Mouse (Mus musculus) activated CD4-positive, CD25-positive, alpha-beta regulatory T cell, adult 4 months (primary cell): ENCODE measurements around the gene Tekt5. TPM values are rescaled to one million over a fixed set of nuclear protein-coding genes. Genes with fewer than 3 reads are reported as not detected.

Experiments
- ATAC-seq: one replicate; pipeline ENCODE4 v1.8.0; 2017
- polyA plus RNA-seq, 2 experiments: library from polyadenylated mRNA; unstranded; fragments of 100-300 nt; shearing (Covaris generic); gene quantifications; one replicate each; pipeline ENCODE4 v1.2.1; 2017

Tekt5 gene
- polyA plus RNA-seq, 2 experiments from 2014 or later, result not detected

DNA sequence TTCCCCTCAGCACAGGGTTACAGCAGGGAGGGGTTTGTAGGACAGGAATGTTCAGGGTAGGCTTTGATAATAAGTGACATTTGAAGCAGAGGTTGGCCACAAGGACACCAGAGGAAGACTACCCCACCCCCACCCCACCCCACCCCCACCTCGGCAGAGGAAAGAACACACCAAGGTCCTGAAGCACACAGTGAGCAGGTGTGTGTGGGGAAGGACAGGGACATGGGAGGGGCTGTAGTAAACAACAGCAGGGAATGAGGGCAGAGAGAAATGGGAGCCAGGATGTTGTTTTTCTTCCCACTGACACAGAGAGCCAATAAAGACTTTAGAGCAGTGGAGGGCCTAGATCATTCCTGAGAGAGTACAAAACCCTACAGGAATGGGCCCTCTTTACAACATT lies 18.0 kb downstream of the Tekt5 start:
- ATAC-seq, result no peak

DNA sequence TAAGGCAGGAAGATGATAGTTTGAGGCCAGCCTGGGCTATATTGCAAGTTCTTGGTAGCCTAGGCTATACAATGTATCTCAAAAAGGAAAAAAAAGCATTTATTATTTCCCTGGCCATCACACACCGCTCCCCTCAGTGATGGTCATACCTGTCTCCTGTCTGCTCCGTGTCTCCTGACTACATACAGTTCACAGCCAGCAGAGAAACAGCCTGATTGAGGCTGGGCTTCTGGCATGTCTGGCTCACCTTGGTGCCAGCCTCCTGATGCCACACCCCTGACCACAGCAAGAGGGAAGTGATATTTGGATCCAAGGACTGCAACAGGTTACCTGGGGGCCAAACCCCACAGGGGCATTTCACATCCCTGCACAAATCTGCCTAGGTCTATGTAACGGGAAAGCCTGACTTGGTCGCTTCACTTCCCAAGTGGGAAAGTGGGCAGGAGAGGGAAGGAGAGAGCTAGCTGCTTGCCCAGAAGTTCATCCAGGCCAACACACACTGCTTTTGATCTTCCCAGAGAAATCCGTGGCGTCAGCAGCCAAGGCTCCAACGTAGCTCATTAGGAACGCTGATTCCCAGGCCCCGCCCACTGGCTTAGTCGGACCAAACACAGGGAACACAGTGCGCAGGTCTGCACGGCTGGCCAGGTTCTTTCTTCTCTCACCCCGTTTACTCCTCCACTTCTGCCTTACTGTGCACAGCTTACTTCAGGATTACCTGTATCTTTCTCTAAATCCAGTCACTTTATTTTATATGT lies 20.9 kb downstream of the Tekt5 start:
- no peak for ATAC-seq

DNA sequence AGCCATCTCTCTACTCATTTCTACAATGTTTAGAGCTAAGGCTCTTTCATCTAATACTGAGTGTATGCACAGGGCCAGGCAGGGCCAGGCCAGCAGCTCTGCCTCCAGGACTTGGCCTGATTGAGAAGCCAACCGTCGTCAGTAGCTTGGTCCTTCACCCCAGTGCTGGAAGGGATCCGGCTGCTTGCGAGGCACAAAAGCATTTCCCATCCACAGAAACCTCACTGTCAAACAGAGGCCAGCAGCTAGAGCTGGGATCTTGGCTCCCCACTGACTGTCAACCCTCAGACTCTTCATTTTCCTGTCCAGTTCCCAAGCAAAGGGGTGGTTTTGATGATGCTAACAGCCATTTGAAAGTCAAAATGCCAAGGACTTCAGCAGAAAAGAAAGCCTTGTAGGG lies 22.9 kb downstream of the Tekt5 start:
- ATAC-seq, result no peak

DNA sequence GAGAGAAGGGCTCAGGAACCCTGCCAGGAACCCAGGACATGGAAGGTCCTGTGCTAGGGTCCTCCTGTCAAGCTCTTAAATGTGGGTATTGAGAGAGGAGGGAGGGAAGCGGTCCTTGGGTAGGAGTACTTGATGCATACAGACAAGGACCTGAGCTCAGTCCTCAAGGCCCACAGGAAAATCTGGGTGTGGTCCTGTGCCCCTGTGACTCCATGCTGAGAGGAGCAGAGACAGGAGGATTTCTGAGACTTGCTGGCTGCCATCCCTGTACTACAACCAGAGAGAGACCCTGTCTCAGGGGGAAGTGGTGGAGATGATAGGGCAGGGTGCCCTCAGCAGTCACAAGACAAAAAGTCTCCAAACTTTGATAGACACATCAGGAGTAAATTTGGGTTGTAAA lies 25.3 kb downstream of the Tekt5 start:
- ATAC-seq, result no peak

DNA sequence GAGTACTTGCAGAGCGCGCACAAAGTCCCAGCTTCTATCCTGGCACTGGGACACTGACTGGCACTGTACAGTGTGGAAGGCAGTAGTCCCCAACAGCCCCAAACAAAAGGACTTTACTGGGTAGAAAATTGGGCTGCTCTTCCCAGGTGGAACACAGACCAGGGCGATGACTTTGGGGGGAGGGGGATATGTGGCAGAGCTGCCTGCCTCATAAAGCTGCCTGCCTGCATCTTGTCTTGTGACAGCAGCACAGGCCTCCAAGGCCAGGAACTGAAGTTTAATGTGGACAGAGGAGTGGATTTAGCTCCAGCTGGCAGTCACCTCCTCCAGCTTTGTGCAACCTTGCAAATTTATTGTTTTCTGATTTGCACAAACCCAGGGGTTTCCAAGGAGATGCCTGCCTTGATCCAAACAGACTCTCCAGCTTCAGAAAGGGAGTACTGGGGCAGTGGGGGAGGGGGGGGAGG lies 25.8 kb downstream of the Tekt5 start:
- ATAC-seq, result no peak

DNA sequence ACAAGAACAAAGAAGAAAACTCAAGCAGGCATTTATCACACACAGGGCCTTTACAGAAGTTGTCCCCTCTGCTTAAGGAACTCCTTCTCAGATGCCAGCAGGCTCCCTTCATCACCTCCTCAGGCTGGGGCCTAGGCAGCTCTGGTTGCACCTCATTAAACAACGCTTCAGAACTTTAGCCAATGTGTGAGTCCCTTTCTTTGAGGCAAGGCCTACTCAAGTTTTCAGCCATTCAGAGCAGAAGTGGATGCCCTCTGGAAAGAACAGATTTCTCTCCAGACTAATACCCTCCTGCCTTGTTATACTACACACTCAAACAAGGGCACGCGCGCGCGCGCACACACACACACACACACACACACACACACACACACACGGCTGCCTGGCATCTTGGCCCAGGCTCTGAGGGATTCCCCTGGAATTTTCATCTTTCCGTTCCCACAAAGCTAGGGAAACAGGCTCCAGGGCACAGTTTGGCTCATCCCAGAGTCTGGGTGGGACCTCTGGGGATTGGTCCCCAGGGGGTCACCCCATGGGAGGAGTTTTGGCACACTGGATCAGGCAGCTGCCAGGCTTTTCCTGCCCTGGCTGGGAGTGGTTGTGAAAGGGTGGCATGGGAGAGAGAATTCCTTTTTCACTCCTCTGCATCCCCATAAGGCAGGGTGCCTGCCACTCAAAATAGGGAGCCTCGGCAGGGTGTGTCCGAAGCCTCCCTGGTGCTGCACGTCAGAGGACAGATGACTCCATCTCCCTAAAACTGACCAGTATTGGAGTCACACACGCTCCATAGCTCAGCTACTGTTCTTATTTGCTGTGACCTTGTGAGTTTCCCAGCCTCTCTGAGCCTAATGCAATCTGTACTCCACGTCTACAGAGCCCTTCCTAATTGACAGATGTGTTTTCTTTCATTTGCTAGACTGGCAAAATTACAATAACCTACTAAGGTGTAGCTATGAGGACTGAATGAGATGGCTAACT lies 28.8 kb downstream of the Tekt5 start:
- ATAC-seq, result no peak

DNA sequence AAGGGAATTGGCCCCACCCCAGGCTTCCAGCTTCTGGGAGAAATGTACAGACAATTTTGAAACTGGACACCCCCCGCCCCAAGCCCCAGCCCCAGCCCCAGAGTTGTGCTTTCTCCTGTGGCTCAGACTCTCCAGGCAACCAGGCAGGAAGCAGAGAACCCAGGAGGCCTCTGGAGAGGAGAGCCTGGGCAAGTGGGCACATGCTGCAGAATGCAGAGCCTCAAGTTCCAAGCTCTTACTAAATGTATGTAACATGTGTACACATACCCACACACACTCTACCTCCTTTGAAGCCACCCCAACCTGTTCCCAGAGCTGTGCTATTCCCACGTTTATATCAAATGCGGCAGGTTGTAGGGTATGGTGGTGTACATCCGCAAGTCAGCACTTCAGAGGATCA lies 29.5 kb downstream of the Tekt5 start:
- no peak for ATAC-seq

DNA sequence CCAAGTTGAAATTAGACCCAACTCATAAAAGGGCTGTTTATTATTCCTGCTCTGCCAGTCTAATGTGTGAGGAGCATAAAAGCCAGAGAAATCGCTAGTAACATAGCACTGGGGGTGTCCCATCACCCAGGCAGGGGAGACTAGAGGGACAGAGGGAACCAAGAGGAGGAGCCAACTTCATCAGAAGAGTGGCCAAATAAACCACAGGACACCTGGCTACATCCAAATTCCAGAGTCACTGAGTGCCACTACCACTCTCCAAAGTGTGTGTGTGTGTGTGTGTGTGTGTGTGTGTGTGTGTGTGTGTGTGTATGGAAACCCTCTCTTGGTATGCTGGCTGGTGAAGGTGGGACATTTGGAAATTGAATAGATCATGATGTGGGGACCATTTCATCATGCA lies 32.2 kb downstream of the Tekt5 start:
- ATAC-seq, result no peak

DNA sequence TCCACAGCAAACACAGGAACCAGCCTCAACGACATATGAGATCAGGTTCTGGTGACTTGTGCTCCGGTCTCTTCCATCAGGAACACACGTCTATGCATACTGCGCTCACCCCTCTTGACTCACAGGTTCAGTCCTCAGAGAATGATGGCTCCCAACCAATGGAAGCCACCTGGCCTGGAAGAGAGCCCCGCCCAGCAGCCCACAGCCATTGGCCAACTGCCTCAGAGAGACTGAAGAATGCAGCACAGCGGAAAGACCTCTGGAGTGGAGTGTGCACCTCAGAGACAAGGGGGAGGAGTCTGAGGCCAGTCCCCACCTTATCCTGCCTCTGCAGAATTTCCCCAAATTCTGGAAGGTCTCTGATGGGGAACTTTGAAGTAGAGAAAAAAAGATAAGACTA lies 36.0 kb downstream of the Tekt5 start:
- no peak for ATAC-seq

DNA sequence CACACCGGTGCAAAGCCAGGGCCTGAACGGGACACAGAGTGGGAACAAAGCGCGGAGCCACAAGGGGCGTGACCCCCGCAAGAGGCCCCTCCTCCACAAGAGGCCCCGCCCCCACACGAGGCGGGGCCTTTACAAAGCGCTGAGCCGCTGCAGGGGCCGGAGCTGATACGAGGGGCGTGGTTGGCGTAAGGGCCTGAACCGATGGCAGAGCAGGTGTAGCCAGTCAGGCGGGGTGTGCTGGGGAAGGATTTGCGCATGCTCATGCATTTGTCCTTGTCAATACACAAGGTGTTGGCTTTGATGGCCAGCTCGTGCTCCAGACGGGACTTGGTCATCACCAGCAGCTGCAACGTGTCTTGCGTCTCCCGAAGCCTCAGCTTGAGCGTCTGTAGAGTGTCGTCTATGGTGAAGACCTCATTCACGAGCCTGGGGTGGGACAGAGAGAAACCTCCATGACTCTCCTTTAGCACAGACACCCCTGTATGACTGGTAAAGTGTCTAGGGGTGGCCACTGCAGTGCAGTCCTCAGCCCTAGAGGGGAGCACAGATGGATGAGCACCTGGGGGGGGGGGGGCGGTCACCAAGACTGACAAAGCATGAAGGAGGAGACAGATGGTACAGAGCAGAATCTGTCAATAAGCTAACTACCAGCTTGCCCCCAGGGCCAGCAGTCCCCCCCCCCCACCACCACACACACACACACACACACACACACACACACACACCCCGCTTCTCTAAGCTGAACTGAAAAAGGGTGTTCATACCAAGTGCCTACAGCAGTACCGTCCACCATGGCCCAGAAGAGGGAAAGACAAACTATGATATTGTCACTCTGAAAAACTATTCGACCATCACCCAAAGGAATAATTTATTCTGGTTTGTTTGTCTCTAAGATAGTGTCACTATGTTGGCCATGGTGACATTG lies 37.0 kb downstream of the Tekt5 start:
- ATAC-seq, result no peak

DNA sequence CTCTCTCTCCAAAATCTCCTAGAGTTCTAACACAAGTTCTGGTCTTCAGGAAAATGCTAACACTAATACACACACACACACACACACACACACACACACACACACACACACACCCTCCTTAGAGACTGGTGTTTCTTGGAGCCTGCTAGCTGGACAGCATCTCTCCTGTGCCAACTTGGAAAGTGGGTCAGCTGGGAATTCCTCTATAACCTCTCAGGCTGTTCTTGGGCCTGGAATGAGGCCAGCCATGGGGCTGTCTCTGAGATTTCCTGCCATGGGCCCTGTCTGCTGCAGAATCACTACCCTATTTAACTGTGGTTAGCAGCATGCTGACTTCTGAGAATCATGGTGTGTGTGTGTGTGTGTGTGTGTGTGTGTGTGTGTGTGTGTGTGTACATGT lies 40.3 kb downstream of the Tekt5 start:
- ATAC-seq, result no peak

DNA sequence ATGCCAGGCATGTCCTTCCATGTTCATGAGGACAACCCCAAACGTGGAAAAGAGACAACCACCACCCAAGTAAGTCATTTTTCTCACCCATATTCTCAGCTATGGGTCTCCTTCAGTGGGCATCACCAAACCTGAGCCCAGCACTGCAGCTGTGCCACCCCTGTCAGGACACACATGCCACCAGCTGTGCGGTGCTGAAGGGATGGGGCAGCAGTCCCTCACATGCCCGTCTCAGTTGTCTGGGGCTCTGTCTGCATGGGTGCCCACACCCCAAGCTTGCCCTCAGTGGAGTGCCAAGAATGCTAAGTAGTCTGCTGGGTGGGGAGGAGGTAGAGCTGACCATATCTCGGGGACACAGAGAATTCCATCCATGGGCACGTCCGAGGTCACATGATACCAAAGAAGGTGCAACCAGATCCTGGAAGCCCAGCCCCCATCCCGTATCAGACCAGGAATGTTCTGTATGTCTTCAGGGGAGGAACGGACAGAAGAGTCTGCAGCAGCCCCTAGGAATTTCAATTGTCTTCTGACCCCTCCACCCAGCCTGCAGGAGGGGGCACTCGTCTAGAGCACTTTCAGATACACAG lies 44.1 kb downstream of the Tekt5 start:
- no peak for ATAC-seq

DNA sequence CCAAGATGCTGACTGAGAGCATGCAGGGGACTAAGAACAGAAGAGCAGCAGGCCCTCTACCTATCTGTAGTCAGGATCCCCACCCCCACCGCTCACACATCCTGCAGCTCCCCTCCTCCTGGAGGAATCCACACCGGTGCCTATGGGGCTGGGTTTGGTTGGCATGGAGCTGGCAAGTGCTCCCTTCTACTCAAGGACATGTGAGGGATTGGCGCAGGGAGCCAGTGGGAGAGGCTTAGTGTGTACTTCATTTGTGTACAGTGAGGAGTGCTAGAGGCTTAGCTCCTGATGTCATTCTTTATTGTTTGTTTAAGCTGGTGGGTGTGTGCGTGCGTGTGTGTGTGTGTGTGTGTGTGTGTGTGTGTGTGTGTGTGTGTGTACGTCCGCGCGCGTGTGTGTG lies 45.4 kb downstream of the Tekt5 start:
- ATAC-seq, result no peak

DNA sequence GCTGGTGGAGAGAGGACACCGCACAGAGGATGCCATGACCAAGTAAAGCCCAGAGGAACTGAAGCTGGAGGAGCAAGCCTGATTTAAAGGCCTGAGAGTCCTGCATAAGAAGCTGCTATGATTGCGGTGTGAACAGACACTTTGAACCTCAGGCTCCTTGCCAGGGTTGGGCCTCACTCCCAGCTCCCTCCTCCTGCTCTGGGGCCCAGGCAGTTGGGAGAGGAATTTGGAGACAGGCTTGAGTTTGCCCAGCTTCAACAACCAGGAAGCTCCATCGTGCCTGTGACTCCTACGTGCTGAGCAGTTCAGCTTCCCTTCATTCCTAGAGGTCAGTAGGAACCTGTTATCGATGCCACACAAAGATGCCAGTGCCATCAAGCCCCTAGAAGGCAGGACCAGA lies 45.9 kb downstream of the Tekt5 start:
- no peak for ATAC-seq

DNA sequence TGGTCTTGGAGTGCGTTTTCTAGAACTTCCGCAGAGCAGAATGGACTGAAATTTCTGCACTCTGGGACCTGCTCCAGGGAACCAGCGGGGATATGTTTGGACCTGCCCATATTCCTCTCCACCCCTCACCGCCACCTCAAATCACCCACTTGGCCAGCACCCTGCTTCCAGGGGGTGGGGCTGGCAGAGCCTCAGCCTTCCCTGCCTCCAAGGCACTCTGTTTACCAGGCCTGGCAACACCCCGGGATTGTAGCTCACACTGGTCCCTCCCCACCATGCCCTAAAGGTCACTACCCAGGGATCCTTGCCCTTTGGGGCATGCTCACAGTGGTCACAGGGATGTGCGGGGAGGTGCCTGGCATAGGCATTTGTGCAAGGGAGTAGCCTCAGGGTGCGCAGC lies 47.7 kb downstream of the Tekt5 start:
- no peak for ATAC-seq

DNA sequence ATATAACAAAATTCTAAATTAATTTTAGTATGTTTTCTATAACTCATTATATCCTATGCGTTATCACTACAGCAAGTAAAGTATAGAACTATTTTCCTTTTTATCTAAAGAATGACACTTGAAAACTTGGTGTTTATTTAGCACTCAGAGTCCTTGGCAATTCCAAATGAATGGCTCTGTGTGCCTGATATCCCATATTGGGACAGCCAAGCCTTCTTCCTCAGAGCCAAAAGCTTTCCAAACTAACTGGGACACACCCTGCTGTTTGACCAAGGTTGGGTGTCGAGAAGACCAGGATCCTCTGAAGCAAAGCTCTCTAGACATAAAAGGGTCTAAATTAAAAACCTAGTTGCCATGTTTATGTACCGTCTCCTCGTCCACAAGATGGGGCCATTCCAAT lies 54.2 kb downstream of the Tekt5 start:
- no peak for ATAC-seq

DNA sequence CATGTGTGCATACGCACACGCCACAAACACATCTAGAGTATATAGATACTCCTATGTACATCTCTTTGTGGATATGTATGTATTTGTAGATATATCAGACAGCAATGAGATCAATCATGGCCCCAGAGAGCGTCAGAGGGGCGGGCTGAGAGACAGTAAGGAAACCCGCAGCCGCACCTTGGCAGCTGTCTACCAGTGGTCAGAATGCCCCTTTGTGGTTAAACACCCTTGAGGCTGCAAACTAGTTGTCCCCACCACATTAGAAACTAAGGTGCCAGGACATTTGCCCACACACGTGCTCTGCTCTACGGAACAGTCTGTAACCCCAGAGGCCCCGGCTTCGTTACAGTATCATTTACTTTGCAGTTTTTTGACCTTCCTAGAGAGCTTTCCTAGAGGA lies 55.4 kb downstream of the Tekt5 start:
- no peak for ATAC-seq

DNA sequence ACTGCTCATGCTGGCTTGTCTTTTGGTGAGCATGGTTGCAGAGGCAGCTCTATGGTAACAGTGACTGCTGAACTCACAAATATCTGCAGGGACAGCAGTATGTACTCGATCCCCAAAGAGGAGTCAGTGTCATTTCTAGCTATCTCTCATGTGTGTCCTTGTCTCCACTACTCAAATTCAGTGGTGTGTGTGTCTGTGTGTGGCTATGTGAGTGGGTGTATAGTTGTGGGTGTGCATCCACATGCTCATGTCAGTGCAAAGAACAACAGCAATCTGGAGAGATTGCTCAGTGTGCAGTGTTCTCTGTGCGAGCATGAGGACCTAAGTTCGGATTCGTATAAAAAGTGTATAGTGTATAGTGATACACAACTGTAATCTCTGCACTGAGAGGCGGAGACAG lies 56.7 kb downstream of the Tekt5 start:
- ATAC-seq, result no peak

DNA sequence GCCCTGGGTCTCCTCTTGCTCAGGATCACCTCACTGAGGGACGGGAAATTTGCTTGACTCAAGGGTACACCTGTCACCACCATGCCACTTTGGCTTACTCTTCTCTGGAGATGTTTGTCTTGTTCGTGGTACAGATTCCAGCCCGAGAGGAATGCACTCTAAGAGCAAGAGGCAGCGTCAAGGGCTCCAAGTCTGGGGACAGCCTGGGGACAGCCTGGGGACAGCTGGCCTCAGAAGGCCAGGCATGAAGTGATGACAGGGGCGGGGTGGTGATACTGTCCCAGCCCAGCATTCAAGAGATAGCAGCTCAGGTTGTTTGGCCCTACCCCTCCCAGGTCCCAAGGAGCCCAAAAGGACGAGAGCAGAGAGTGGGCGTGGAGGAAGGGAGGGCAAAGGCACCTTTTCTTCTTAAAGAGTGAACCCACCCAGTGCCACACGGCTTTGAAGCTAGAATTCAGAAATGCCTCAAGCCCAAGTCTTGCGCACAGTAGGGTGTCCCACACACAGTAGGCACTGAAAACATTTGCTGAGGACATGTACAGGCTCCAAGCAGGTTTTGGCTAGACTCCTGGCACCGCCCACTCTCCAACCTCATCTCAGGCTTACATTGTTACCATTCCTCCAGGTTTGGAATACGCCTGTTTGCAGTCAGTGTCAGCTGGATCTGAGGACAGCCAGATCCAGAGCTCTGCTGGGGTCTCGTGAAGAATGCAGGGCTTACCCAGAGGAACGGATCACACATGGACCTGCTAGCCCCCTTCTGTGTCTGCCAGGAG lies 57.7 kb downstream of the Tekt5 start:
- no peak for ATAC-seq

DNA sequence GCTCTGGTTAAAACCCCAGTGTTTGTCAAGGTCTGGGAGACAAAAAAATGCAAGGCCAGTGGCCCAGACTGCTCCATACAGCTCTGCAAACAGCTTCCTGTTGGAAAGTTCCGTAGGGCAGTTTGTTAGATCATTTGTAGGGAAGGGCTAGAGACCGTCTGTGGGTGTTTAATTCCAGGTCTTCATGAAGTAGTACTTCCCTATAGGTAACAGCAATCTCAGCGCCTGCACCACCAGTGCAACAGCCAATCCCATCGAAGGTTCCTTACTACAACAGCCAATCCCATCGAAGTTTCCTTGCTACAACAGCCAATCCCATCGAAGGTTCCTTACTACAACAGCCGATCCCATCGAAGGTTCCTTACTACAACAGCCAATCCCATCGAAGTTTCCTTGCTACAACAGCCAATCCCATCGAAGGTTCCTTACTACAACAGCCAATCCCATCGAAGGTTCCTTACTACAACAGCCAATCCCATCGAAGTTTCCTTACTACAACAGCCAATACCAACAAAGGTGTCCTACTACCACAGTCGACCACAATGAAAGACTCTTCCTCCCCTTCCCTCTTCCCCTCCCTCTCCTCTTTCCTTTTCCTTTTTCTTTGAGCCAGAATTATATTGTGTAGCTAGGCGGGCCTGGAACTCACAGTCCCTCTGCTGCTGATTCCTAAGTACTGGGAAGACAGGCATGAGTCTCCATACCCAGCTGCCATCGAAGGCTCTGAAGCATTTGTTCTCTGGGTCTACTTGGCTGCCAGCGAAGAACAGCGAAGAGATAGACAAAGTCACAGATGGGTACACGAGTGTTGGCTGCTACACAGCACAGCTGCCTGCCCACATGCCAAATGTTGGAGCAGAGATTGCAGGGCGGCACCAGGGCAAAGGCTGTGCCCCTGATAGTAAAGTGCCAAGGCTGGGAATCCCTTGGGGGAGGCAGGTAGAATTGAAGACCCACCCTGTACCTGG lies 58.6 kb downstream of the Tekt5 start:
- ATAC-seq, result no peak
